Mouse (Mus musculus) limb, embryonic 10.5 days (tissue): ENCODE results near the gene C1qtnf4. TPM values are rescaled to one million over a fixed set of nuclear protein-coding genes. Genes with fewer than 3 reads are reported as not detected.

Source experiments
- DNase-seq: peaks from one replicate; pipeline ENCODE4 v3.0.0-alpha.2; 2017; ENCODE audit warnings: low spot score
- H3K27ac ChIP-seq: fragments of 300-500 bp; sonication (generic); 2 replicates; pipeline ENCODE4 v1.5.1; 2016; ENCODE audit warnings: mild to moderate bottlenecking
- H3K27me3 ChIP-seq: fragments of 300-500 bp; sonication (generic); 2 replicates; pipeline ENCODE4 v1.6.1; 2016; ENCODE audit warnings: low read depth, mild to moderate bottlenecking; ENCODE audit not compliant: poor library complexity, severe bottlenecking
- H3K36me3 ChIP-seq: fragments of 300-500 bp; sonication (generic); 2 replicates; pipeline ENCODE4 v1.6.1; 2016; ENCODE audit warnings: mild to moderate bottlenecking, moderate library complexity
- H3K4me1 ChIP-seq: fragments of 300-500 bp; sonication (generic); 2 replicates; pipeline ENCODE4 v1.6.1; 2016
- H3K4me3 ChIP-seq: fragments of 300-500 bp; sonication (generic); 2 replicates; pipeline ENCODE4 v1.5.1; 2016; ENCODE audit warnings: mild to moderate bottlenecking, moderate library complexity
- H3K9me3 ChIP-seq: fragments of 300-500 bp; sonication (generic); replicated peaks from 2 replicates; pipeline ENCODE4 v1.6.1; 2016; ENCODE audit warnings: mild to moderate bottlenecking
- WGBS: fragments of 180-500 bp; shearing (Covaris S2); methylation state at CpG from one replicate; pipeline ENCODE4 v1.1.7; 2016; 5-methylcytosine and 5-hydroxymethylcytosine counted together
- polyA plus RNA-seq: library from polyadenylated mRNA; unstranded; fragments of >200 nt; fragmentation: Nextera tagmentation; extraction: Ambion mirVana; gene quantifications from 2 replicates; pipeline ENCODE4 v1.2.1, GENCODE M21; 2016

Gene C1qtnf4
- polyA plus RNA-seq = 3.2 and 5.5 TPM in 2 replicates

DNA sequence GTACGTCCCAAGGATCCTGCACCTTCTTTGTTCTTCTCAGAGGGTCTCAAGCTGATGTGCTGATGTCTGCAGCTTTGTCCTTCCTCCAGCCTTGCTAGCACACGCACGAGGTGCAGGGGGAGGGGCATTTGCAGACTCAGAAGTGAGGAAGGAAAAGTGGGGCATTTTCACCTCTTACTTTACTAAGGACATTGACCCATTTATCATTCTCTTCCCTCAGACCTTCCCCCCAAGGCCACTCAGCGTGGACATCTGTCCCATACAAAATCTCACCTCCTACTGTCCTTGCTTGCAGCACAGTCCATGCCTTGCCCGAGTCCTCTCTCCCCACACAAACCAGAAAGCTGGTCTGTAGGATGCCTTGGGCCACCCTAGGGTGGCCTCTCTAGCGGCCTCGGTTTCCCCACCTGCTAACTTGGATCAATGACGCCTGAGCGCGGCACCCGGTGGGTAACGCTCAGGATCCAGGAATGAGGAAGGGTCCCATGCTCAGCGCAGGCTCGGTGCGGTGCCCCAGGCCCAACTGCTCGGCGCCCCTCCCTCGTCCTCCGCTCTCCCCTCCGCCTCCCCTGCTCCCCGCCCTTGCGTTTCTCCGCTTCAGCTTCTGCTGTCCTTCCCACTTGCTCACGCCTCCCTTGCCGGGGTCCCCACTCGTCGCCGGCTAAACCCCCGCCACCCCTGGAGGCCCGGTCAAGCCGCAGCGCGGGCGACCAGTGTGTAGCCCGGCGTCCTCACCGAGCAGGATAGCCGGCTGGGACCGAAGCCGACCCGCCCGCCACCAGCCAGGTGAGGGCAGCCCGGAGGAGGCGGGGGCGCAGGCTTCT, at the start of gene C1qtnf4:
C1qtnf4 (plus strand) TSS at position 643 of the 824 bp plus-strand sequence.
- no peaks in the 10 kb centered on the region for H3K9me3 ChIP-seq
- under 1% methylated on average over 45 of the region's 45 CpGs for WGBS
- H3K27ac ChIP-seq = peak within 1 kb of the TSS; percentile 81
- no peaks in the 10 kb centered on the region for H3K36me3 ChIP-seq
- H3K4me3 ChIP-seq = peak within 1 kb of the TSS; percentile 65
- peaks cover 31% of the 10 kb centered on the region for H3K4me1 ChIP-seq
- H3K27me3 ChIP-seq = peaks cover 86% of the 10 kb centered on the region
- DNase-seq = peak; percentile 72

DNA sequence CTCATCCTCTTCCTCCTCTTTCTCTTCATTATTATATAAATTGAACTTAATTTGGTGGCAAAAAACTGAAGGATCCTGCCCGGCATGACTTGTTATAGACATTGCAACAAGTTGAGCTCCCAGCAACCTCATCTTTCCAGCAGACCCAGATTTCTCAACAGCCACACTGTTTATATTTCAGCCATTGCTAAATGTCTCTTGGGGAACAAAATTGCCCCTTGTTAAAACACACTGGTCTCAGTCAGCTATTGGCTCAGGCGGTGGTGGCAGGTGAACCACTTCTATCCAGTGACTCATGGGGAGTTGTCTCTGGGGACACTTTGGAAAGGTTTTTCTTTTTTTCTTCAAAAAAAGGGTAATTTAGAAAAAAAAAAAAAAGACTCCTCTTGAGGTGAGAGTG, 47.0 kb upstream of the C1qtnf4 start:
- Histone ChIP-seq H3K4me1 (no peaks in the 10 kb centered on the region), H3K27ac (no peak overlapping the region), H3K27me3 (no peaks in the 10 kb centered on the region), H3K4me3 (no peak overlapping the region), H3K9me3 (no peaks in the 10 kb centered on the region), H3K36me3 (no peaks in the 10 kb centered on the region)
- no peak for DNase-seq
- WGBS = 95% methylated on average over 2 of the region's 2 CpGs

DNA sequence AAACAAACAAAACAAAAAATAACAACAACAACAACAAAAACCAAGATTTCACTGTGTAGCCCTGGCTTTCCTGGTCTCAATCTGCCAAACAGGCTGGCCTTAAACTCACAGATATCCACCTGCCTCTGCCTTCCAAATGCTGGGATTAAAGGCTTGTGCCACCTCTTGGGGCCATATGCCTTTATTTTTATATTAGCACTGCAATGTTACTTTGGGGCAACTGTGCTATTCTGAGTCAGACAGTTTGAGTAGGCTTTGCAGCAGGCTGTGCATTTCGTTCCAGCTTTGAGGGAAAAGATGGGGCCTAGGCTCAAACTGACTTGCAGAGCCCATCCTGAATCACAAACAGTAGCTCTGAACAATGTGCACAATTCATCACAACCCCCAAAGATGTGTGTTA, 42.0 kb upstream of the C1qtnf4 start:
- no peak overlapping the region for H3K4me3 ChIP-seq
- no peak overlapping the region for H3K27ac ChIP-seq
- WGBS = 77% methylated on average over 1 of the region's 1 CpGs
- no peaks in the 10 kb centered on the region for H3K9me3 ChIP-seq
- no peaks in the 10 kb centered on the region for H3K27me3 ChIP-seq
- H3K4me1 ChIP-seq = peaks cover 15% of the 10 kb centered on the region
- DNase-seq = no peak
- no peaks in the 10 kb centered on the region for H3K36me3 ChIP-seq

DNA sequence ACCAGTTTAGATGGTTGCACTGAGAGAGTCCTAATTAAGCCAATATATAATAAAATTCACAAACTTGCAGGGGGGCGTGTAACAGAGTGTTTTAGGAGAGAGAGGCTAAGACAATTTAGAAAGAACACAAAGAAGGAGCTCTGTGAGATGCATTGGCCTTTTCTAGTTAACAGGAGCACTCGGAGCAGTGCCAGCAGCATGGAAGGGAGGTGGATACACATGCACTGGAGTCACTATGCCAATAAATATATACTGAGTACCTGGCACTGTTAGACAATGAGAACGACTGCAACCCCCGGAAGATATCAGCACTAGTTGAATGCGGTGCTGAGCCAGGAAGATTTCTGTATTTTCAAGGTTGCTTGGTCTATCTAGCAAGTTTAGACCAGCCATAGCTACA, 41.4 kb upstream of the C1qtnf4 start:
- DNase-seq = no peak
- H3K4me1 ChIP-seq = peaks cover 16% of the 10 kb centered on the region
- 76% methylated on average over 5 of the region's 5 CpGs for WGBS
- no peaks in the 10 kb centered on the region for H3K9me3 ChIP-seq
- H3K27me3 ChIP-seq = no peaks in the 10 kb centered on the region
- no peak overlapping the region for H3K4me3 ChIP-seq
- H3K27ac ChIP-seq = no peak overlapping the region
- H3K36me3 ChIP-seq = 0 out of 2 replicates have a peak, but pooled peaks cover under 1% of the 10 kb centered on the region

DNA sequence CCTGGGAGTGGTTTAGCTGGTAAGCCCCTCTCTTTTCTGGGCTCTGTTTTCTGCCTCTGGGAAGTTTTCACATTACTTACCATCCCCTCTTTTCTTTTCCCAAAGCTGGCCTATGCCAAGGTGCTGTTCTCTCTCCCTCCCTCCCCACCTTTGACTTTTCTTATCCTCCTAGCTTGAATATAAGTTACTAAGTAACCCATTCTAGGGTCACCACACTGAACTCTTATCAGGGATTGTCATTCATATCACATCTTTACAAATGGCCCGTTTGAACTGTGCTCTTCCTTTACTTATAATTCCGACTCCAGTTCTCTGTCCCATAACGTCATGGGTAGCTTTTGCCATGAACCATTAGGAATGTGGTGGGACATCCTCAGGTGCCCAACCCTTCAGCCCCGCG, 40.4 kb upstream of the C1qtnf4 start:
- DNase-seq = no peak
- Histone ChIP-seq H3K4me3 (no peak overlapping the region), H3K36me3 (peaks cover 9% of the 10 kb centered on the region), H3K27me3 (no peaks in the 10 kb centered on the region), H3K4me1 (peaks cover 16% of the 10 kb centered on the region), H3K27ac (no peak overlapping the region), H3K9me3 (no peaks in the 10 kb centered on the region)
- WGBS = 88% methylated on average over 5 of the region's 5 CpGs

DNA sequence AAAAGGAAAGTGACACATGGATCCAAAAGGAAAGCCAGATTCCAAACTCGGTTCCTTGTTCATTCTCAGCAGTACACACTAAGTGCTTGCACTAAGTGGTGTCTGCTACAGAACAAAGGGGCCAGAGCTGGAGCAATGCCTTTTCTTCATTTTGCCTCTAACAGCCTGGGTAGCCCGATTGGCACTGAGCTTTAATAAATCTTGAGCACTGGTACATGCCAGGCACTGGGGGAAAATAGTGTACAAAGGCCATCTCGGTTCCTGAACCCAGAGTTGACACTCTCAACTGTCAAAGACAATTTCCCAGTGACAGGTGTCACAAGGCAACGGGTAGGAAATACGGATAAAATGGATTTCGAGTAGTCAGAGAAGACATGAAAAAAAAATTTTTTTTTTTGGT, 39.5 kb upstream of the C1qtnf4 start:
- Histone ChIP-seq H3K27ac (peak overlapping the region; percentile 89), H3K27me3 (no peaks in the 10 kb centered on the region), H3K4me3 (peak overlapping the region; percentile 74), H3K9me3 (no peaks in the 10 kb centered on the region), H3K36me3 (peaks cover 18% of the 10 kb centered on the region), H3K4me1 (peaks cover 16% of the 10 kb centered on the region)
- DNase-seq = no peak
- 56% methylated on average over 6 of the region's 6 CpGs for WGBS

DNA sequence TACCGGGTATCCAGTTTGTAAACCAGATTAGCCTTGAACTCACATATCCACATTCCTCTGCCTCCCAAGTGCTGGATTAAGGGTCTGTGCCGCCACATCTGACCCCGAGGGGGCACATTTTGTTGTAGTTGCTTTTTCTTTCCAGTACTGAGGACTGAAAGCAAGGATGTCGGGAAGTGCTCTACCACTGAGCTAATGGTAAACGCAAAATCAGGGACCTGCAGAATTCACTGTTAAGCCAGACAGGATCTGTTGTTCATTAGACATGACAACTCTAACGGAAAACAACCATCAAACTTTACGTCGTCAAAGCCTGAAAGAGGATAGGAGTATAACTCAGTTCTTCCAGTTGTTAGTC, 39.1 kb upstream of the C1qtnf4 start:
- peaks cover 22% of the 10 kb centered on the region for H3K36me3 ChIP-seq
- peak overlapping the region; percentile 74 for H3K4me3 ChIP-seq
- WGBS = 5% methylated on average over 8 of the region's 8 CpGs
- H3K27ac ChIP-seq = peak overlapping the region; percentile 89
- no peak for DNase-seq
- H3K27me3 ChIP-seq = no peaks in the 10 kb centered on the region
- peaks cover 16% of the 10 kb centered on the region for H3K4me1 ChIP-seq
- H3K9me3 ChIP-seq = no peaks in the 10 kb centered on the region

DNA sequence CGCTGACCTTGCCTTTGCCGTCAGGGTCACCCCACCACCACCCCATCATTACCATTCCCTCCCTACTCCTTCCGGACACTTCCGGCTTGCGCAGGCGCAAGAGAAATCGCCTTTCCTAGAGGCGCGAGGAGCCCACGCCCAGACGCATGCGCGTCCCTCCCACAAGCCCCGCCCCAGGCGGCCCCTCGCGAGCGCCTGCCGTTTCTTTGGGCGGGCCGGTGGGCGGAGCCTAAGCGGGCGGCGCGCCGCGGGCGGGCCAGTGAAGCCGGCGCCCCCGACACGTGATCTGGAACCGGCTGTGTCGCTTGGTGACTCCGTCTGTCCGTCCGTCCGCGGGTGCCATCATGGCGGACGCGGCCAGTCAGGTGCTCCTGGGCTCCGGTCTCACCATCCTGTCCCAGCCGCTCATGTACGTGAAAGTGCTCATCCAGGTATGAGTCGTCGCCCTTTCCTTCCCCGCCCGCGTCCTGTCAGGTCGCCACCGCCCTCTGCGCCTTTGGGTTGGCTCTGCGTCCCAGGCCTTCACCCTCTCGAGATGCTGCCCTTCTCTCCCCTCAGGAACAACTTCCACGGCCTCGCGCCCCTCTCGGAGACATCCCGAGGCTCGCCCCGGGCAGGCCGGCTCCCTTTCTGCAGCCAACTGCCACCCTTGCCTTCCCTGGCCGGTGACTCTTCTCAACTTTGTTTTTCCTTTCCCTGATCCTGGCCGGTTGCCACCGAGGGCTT, 38.5 kb upstream of the C1qtnf4 start, which contains the start of gene Mtch2:
Mtch2 (plus strand) TSS at position 201 of the 726 bp plus-strand sequence.
- whole genome bisulfite sequencing = under 1% methylated on average over 67 of the region's 67 CpGs
- DNase-seq = peak; percentile 98
- H3K27me3 ChIP-seq = no peaks in the 10 kb centered on the region
- H3K36me3 ChIP-seq = peaks cover 27% of the 10 kb centered on the region
- no peaks in the 10 kb centered on the region for H3K9me3 ChIP-seq
- H3K4me1 ChIP-seq = peaks cover 16% of the 10 kb centered on the region
- H3K27ac ChIP-seq = peak within 1 kb of the TSS; percentile 89
- H3K4me3 ChIP-seq = peak within 1 kb of the TSS; percentile 74

DNA sequence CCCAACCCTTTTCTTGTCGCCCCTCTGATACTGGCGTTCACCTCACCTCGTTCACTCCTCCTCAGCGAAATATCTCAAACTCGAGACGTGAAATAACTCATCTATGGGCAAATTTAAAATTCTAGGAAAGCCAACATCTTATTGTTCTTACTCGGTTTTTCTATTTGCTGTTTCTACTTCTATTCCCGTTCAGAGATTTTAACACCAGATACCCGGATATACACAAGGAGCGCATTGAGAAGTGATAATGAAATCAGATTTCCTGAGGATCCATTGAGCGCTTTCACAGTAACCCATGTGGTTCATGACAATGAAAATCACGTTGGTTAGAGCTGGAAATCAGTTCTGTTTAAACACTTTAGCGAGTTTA, 38.0 kb upstream of the C1qtnf4 start:
- peaks cover 33% of the 10 kb centered on the region for H3K36me3 ChIP-seq
- peaks cover 16% of the 10 kb centered on the region for H3K4me1 ChIP-seq
- no peaks in the 10 kb centered on the region for H3K27me3 ChIP-seq
- H3K9me3 ChIP-seq = no peaks in the 10 kb centered on the region
- WGBS = 2% methylated on average over 13 of the region's 13 CpGs
- H3K4me3 ChIP-seq = peak overlapping the region; percentile 74
- DNase-seq = no peak
- peak overlapping the region; percentile 89 for H3K27ac ChIP-seq

DNA sequence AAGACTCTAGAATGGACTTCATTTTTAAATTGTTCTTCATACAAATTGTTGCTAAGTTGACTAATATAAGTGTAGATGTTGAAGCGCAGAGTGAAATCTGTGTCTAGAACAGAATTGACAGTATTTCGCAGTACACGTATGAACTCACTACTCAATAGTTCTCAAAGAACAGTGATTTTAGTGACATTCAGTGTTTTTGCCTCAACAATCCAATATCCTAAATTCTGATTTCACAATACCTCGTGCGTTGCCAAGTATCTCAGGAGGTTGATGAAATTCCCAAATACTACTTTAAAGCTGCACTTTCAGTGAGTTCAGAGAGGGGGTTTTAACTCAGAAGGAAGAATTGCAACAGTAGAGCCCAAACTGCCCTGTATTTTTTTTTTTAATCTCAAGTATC, 37.3 kb upstream of the C1qtnf4 start:
- H3K36me3 ChIP-seq = peaks cover 40% of the 10 kb centered on the region
- no peaks in the 10 kb centered on the region for H3K27me3 ChIP-seq
- H3K27ac ChIP-seq = no peak overlapping the region
- peak overlapping the region; percentile 74 for H3K4me3 ChIP-seq
- no peak for DNase-seq
- no peaks in the 10 kb centered on the region for H3K9me3 ChIP-seq
- peaks cover 16% of the 10 kb centered on the region for H3K4me1 ChIP-seq
- WGBS = 96% methylated on average over 5 of the region's 5 CpGs

DNA sequence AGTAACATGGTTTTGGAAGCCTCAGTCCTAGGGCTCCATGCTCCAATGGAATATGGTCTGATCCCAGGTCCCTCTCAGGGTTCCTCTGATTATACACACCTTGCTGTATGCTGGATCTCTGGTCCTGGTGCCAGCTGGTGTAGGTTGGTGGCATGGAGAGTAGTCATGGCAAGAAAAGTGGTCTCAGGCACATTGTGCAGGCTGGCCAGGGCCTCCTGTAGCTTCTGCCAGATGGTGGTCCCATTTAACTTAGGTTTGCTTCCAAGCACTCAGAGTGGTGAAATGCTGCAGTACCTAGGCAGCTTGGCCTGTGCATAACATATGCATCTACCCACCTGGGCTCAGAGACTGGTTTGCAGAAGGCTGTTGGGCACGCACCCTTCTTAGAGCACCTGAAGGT, 35.3 kb upstream of the C1qtnf4 start:
- Histone ChIP-seq H3K4me3 (no peak overlapping the region), H3K27ac (no peak overlapping the region), H3K27me3 (no peaks in the 10 kb centered on the region), H3K36me3 (peaks cover 59% of the 10 kb centered on the region), H3K4me1 (peaks cover 16% of the 10 kb centered on the region), H3K9me3 (no peaks in the 10 kb centered on the region)
- WGBS = 95% methylated on average over 1 of the region's 1 CpGs
- DNase-seq = no peak

DNA sequence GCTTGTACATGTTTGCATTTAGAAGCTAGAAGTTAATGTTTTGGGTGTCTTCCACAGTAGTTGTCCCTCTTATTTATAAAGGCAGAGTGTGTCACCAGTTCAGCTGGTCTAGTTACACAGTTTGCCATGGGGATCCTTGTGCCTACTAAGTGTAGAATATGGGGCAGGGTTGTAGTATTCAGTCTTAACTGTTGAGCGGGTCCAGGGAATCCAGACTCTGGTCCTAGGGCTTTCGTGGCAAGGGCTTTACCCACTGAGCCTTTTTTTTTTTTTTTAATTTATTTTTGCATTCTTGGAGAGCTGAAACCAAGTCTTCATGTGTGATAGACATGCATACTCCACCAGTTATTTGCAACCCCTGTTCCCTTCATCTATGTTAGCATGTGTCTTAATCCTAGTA, 24.2 kb upstream of the C1qtnf4 start:
- Histone ChIP-seq H3K4me3 (no peak overlapping the region), H3K27ac (no peak overlapping the region), H3K4me1 (no peaks in the 10 kb centered on the region), H3K9me3 (no peaks in the 10 kb centered on the region), H3K27me3 (no peaks in the 10 kb centered on the region), H3K36me3 (peaks cover 95% of the 10 kb centered on the region)
- 98% methylated on average over 2 of the region's 2 CpGs for WGBS
- no peak for DNase-seq

DNA sequence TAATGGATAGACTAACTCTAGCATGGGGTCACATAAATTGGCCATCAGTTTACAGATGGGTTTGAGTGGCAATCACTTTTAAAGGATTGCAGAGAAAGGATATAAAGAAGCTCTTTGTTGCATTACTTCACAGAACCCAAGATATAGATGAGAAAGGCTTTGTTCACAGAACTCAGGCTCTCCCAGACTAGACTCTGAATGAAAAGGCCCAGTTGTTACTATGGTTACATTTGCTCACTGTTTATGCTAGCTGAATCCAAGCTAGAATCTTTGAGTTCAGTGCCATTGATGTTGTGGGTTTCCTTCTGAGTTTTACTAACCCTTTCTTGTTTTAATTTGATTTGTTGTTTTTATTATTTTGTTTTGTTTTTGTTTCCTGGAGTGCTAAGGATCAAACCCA, 21.5 kb upstream of the C1qtnf4 start:
- H3K27ac ChIP-seq = no peak overlapping the region

More for the DNA sequence above, 21.5 kb upstream of the C1qtnf4 start:
- H3K4me1 ChIP-seq = no peaks in the 10 kb centered on the region
- no peaks in the 10 kb centered on the region for H3K9me3 ChIP-seq
- no peak overlapping the region for H3K4me3 ChIP-seq
- DNase-seq = no peak
- peaks cover 91% of the 10 kb centered on the region for H3K36me3 ChIP-seq
- no peaks in the 10 kb centered on the region for H3K27me3 ChIP-seq
